Mouse (Mus musculus) midbrain, embryonic 13.5 days (tissue): Measurements from ENCODE around the gene Hap1. TPM values are rescaled to one million over a fixed set of nuclear protein-coding genes. Genes with fewer than 3 reads are reported as not detected.

Experiments used
- ATAC-seq: fragments of 200-750 bp; cut with Nextera tagmentation; 2 replicates; pipeline ENCODE4 v1.8.0; 2017; ENCODE audit warnings: mild to moderate bottlenecking, moderate TSS enrichment, moderate library complexity
- H3K27ac ChIP-seq: fragments of 300-500 bp; sonication (generic); 2 replicates; pipeline ENCODE4 v1.5.1; 2015; ENCODE audit warnings: inconsistent platforms, mild to moderate bottlenecking, moderate library complexity
- H3K27me3 ChIP-seq: fragments of 300-500 bp; sonication (generic); 2 replicates; pipeline ENCODE4 v1.6.1; 2015; ENCODE audit warnings: mild to moderate bottlenecking, inconsistent platforms
- H3K36me3 ChIP-seq: fragments of 300-500 bp; sonication (generic); 2 replicates; pipeline ENCODE4 v1.6.1; 2015; ENCODE audit warnings: mild to moderate bottlenecking, inconsistent platforms
- H3K4me1 ChIP-seq: fragments of 300-500 bp; sonication (generic); replicated peaks from 2 replicates; pipeline ENCODE4 v1.6.1; 2015; ENCODE audit warnings: inconsistent platforms
- H3K4me2 ChIP-seq: fragments of 300-500 bp; sonication (generic); replicated peaks from 2 replicates; pipeline ENCODE4 v1.6.1; 2015; ENCODE audit warnings: moderate library complexity, mild to moderate bottlenecking, inconsistent platforms
- H3K4me3 ChIP-seq: fragments of 300-500 bp; sonication (generic); replicated peaks from 2 replicates; pipeline ENCODE4 v1.5.1; 2015; ENCODE audit warnings: mild to moderate bottlenecking, inconsistent platforms
- H3K9ac ChIP-seq: fragments of 300-500 bp; sonication (generic); replicated peaks from 2 replicates; pipeline ENCODE4 v1.6.1; 2015; ENCODE audit warnings: mild to moderate bottlenecking, inconsistent platforms
- H3K9me3 ChIP-seq: fragments of 300-500 bp; sonication (generic); 2 replicates; pipeline ENCODE4 v1.6.1; 2016; ENCODE audit warnings: mild to moderate bottlenecking, inconsistent platforms
- WGBS: fragments of 180-500 bp; shearing (Covaris S2); methylation state at CpG from one replicate; pipeline ENCODE4 v1.1.7; 2015; 5-methylcytosine and 5-hydroxymethylcytosine counted together
- polyA plus RNA-seq: library from polyadenylated mRNA; unstranded; fragments of >200 nt; fragmentation: Nextera tagmentation; extraction: Ambion mirVana; gene quantifications from 2 replicates; pipeline ENCODE4 v1.2.1, GENCODE M21; 2015

Gene Hap1
- 137 and 168 TPM in 2 replicates for polyA plus RNA-seq

GRCm38 (mm10) chr11:100355972-100356818, at the start of gene Hap1:
Gene Hap1, minus strand, starts transcription at chr11:100356128.
- Histone ChIP-seq H3K9me3 (no peaks in the 10 kb centered on the region), H3K9ac (peak within 1 kb of the TSS; percentile 75), H3K27me3 (peaks cover 26% of the 10 kb centered on the region), H3K4me2 (peak within 1 kb of the TSS; percentile 98), H3K27ac (peak within 1 kb of the TSS; percentile 51), H3K36me3 (peaks cover 18% of the 10 kb centered on the region), H3K4me1 (peaks cover 41% of the 10 kb centered on the region), H3K4me3 (peak within 1 kb of the TSS; percentile 65)
- under 1% methylated on average over 49 of the region's 49 CpGs for WGBS
- ATAC-seq, result peak; percentile 70

- H3K27me3 ChIP-seq, result no peaks in the 10 kb centered on the region
- no peak overlapping the region for H3K4me3 ChIP-seq
- H3K36me3 ChIP-seq, result 0 out of 2 replicates have a peak, but pooled peaks cover 7% of the 10 kb centered on the region
- WGBS, result 88% methylated on average over 3 of the region's 3 CpGs
- H3K4me1 ChIP-seq, result peaks cover 7% of the 10 kb centered on the region
- no peak overlapping the region for H3K4me2 ChIP-seq
- no peak for ATAC-seq
- H3K9ac ChIP-seq, result no peak overlapping the region
- no peak overlapping the region for H3K27ac ChIP-seq
- no peaks in the 10 kb centered on the region for H3K9me3 ChIP-seq
Observed at GRCm38 (mm10) chr11:100404456-100405074, 48.6 kb upstream of the Hap1 start.

DNA sequence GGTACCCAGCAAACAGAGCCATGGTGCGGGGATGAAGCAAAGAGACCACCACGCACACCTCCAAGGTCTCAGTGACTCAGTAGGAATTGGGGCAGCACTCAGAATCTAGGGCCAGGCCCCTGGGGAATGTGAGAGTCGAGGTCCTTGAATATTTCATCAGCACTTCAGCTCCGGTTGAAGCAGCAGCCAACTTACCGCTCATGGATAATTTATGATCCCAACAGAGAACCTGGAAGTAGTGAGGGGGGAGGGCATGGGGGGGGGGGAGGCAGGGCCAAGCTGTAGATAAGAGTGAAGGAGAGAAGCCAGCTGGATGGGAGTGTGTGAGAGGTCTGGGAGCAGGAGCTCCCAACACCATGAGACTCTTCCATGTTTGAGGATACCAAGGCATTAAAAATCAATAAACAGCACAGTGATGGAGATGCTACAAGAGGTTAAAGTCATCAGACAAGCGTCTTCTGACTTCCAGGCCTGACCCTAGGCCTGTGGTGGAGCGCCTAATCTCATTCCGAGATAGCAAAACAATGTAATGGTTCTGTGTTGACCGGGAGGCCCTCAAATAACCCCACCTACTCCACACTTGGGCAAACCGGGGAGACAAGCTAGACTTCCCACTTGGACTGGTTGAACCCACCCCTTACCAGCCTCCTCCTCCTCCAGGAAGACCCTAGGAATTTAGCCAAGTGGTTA, 47.7 kb upstream of the Hap1 start:
- no peak overlapping the region for H3K4me3 ChIP-seq
- H3K36me3 ChIP-seq, result no peaks in the 10 kb centered on the region
- 69% methylated on average over 10 of the region's 10 CpGs for WGBS
- no peaks in the 10 kb centered on the region for H3K9me3 ChIP-seq
- H3K4me1 ChIP-seq, result peaks cover 7% of the 10 kb centered on the region
- no peak for ATAC-seq
- no peak overlapping the region for H3K27ac ChIP-seq
- no peak overlapping the region for H3K9ac ChIP-seq
- no peak overlapping the region for H3K4me2 ChIP-seq
- no peaks in the 10 kb centered on the region for H3K27me3 ChIP-seq

DNA sequence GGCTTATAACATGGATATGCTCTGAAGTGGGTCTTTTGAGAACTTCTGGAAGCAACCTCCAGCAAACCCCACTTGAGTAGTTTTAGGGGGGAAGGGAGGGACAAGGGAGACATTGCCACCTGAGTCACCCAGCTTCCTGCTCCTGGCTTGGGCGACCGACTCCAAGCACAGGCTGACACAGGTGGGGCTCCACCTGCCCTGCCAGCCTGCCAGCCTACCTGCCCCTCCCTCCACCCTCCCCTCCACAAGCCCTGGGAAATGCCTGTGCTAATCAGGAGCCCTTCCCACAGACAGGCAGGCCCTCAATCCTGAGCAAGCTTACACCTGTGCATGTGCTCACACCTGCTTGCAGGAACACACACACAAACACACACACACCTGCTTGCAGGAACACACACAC, 46.8 kb upstream of the Hap1 start:
- WGBS, result 82% methylated on average over 2 of the region's 2 CpGs

GRCm38 (mm10) chr11:100402240-100402639, 46.3 kb upstream of the Hap1 start:
- Histone ChIP-seq H3K36me3 (no peaks in the 10 kb centered on the region), H3K9ac (no peak overlapping the region), H3K9me3 (no peaks in the 10 kb centered on the region), H3K4me2 (no peak overlapping the region), H3K4me1 (peaks cover 7% of the 10 kb centered on the region), H3K27ac (no peak overlapping the region), H3K4me3 (no peak overlapping the region), H3K27me3 (no peaks in the 10 kb centered on the region)
- 50% methylated on average over 6 of the region's 6 CpGs for WGBS
- no peak for ATAC-seq

More for the DNA sequence above, 46.8 kb upstream of the Hap1 start:
- H3K27me3 ChIP-seq, result no peaks in the 10 kb centered on the region
- no peak overlapping the region for H3K4me2 ChIP-seq
- no peak overlapping the region for H3K27ac ChIP-seq
- no peaks in the 10 kb centered on the region for H3K9me3 ChIP-seq
- no peak overlapping the region for H3K9ac ChIP-seq
- peaks cover 7% of the 10 kb centered on the region for H3K4me1 ChIP-seq
- H3K36me3 ChIP-seq, result no peaks in the 10 kb centered on the region
- ATAC-seq, result no peak
- no peak overlapping the region for H3K4me3 ChIP-seq

- peaks cover 12% of the 10 kb centered on the region for H3K27me3 ChIP-seq
- H3K9me3 ChIP-seq, result no peaks in the 10 kb centered on the region
- H3K4me3 ChIP-seq, result no peak overlapping the region
- H3K27ac ChIP-seq, result no peak overlapping the region
- 83% methylated on average over 6 of the region's 6 CpGs for WGBS
- peaks cover 21% of the 10 kb centered on the region for H3K4me1 ChIP-seq
- H3K4me2 ChIP-seq, result no peak overlapping the region
- no peaks in the 10 kb centered on the region for H3K36me3 ChIP-seq
- no peak for ATAC-seq
- no peak overlapping the region for H3K9ac ChIP-seq
Observed at GRCm38 (mm10) chr11:100400842-100401241, 44.9 kb upstream of the Hap1 start.

DNA sequence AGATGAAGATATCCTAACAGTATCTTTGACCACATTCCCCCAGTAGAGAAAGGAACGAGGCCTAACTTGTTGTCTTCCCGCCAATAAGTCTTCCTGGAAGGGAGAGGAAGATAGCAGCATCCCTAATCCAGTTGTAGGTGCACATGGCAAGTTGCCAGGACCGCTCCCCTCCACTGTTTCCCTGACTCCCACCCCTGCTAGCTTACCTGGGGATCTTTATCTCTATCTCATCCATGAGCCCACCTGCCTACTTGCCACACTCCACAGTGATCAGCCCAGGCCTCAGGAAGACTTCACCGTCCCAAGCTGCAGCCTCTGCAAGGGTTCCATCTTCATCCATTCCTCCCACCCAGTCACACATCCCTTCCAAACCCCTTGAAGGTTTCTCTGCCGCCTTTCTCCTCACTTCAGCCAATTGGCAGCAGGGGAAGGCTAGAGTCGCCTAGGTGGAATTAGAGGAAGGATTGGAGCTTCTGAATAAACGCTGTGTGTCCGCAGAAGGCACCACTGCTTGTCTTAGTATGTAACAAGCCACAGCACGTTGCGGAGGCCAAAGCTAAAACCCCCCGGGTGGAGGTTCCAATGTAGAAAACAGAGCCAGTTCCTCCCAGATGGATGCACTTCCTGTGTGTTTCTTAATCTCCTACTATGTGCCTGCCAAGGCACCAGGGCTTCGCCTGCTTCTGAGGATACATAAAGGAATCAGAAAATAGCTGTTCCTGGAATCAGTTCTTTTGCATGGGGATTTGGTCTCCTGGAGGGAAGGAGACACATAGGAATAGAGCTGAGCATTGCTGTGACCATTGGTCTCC, 44.0 kb upstream of the Hap1 start:
- no peak overlapping the region for H3K4me3 ChIP-seq
- H3K9me3 ChIP-seq, result no peaks in the 10 kb centered on the region
- no peaks in the 10 kb centered on the region for H3K36me3 ChIP-seq
- peaks cover 21% of the 10 kb centered on the region for H3K27me3 ChIP-seq
- no peak overlapping the region for H3K27ac ChIP-seq
- peaks cover 30% of the 10 kb centered on the region for H3K4me1 ChIP-seq
- no peak for ATAC-seq
- no peak overlapping the region for H3K9ac ChIP-seq
- 77% methylated on average over 12 of the region's 12 CpGs for WGBS
- H3K4me2 ChIP-seq, result no peak overlapping the region

DNA sequence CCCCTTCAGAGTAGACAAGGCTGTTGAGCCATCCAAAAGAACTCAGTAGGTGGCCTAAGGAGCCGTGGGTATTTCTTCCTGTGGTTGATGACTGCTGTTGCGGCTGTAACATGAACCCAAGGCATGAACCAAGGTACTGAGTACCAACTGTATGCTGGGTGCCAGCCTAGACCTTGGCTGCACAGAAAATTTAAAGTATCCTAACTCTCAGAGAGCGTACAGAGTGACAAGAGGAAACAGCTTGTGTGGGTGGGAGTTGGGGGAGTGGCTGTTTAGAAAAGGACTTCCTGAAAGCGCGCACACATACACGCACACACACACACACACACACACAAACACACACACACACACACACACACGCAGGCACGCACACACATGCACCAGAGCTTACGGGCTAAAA, 43.4 kb upstream of the Hap1 start:
- H3K9ac ChIP-seq, result no peak overlapping the region
- H3K27ac ChIP-seq, result no peak overlapping the region
- no peak for ATAC-seq
- peaks cover 21% of the 10 kb centered on the region for H3K27me3 ChIP-seq
- no peaks in the 10 kb centered on the region for H3K36me3 ChIP-seq
- H3K4me3 ChIP-seq, result no peak overlapping the region
- WGBS, result 82% methylated on average over 9 of the region's 9 CpGs
- no peak overlapping the region for H3K4me2 ChIP-seq
- no peaks in the 10 kb centered on the region for H3K9me3 ChIP-seq
- H3K4me1 ChIP-seq, result peaks cover 30% of the 10 kb centered on the region

GRCm38 (mm10) chr11:100398517-100398916, 42.6 kb upstream of the Hap1 start:
- no peak overlapping the region for H3K4me2 ChIP-seq
- 94% methylated on average over 7 of the region's 7 CpGs for WGBS
- no peak for ATAC-seq

DNA sequence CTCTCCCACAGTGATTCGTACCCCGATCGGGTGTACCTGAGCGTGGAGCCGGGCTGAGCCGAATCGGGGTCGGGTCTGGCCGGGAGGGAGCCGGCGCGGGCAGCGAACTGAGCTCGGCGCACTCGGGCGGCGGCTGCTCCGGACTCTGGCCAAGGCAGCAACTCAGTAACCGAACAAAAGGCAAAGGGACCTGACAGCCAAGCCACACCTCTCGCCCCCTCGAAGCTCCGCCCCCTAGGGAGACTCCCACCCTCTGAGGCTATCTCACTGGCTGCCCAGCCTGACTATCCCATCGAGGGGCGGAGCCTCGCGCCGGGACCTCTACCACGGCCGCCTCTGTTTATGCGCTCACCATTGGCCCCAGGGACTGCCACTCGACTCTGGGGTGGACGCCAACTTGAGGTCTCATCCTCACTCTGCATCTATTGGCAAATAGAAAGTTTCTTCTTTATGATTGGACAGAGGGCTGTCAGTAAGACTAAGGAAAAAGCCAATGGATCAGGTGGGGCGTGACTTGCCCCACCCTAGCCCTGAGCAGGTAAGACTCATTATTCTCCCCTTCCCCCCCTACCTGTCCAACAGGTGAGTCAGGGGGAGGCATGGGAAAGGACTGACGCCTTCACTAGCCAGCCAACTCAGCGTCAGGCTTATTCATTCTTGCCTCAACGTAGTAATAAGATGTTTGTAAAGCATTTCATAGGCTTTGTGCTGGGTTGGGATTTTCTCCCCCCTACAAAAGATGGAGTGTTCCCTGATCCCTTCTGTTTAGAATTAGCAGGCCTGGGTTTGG, 41.9 kb upstream of the Hap1 start, which contains the start of gene Jup:
Gene Jup, minus strand, starts transcription at position 164 of the 790 bp plus-strand sequence.
- under 1% methylated on average over 37 of the region's 37 CpGs for WGBS
- Histone ChIP-seq H3K9me3 (no peaks in the 10 kb centered on the region), H3K27me3 (peaks cover 21% of the 10 kb centered on the region), H3K4me1 (peaks cover 26% of the 10 kb centered on the region), H3K4me3 (peak within 1 kb of the TSS; percentile 77), H3K9ac (peak within 1 kb of the TSS; percentile 79), H3K4me2 (peak within 1 kb of the TSS; percentile 65), H3K36me3 (no peaks in the 10 kb centered on the region), H3K27ac (peak within 1 kb of the TSS; percentile 75)
- peak; percentile 99 for ATAC-seq

More at GRCm38 (mm10) chr11:100398517-100398916, 42.6 kb upstream of the Hap1 start:
- peaks cover 21% of the 10 kb centered on the region for H3K27me3 ChIP-seq
- no peaks in the 10 kb centered on the region for H3K9me3 ChIP-seq
- H3K4me1 ChIP-seq, result peaks cover 27% of the 10 kb centered on the region
- no peak overlapping the region for H3K9ac ChIP-seq
- H3K4me3 ChIP-seq, result no peak overlapping the region
- no peaks in the 10 kb centered on the region for H3K36me3 ChIP-seq
- no peak overlapping the region for H3K27ac ChIP-seq
